Comparison of ENCODE assay signal across 12 mouse cellular contexts in genomic region chr13:68572247-68572646, GRCm38 (mm10). TPM values are rescaled to one million over a fixed set of nuclear protein-coding genes. Genes with fewer than 3 reads are reported as not detected.
DNase-seq lines count a peak whose midpoint lies in the region; ATAC-seq and TF ChIP-seq lines count a peak whose summit lies in the region.
"Had no signal": no experiment of that assay in that cellular context is flagged by ENCODE, and none has a peak within 500 bp of the region (broad histone marks: within the 10 kb centered on the region; RNA-seq: fewer than 3 reads in every experiment).

No protein-coding gene starts in this region.

- H3K36me3 ChIP-seq in kidney, embryonic 15.5 days: peaks cover 77% of the 10 kb centered on the region
- peaks cover 79% of the 10 kb centered on the region for H3K36me3 ChIP-seq in heart, embryonic 13.5 days

- no peak overlapping the region for H3K9ac ChIP-seq in kidney, embryonic 15.5 days
- H3K9ac ChIP-seq in heart, embryonic 13.5 days: no peak overlapping the region
- H3K9ac ChIP-seq: liver, postnatal 0 days; neural tube, embryonic 12.5 days had no signal

- H3K27me3 ChIP-seq in kidney, embryonic 15.5 days: no peaks in the 10 kb centered on the region
- H3K27me3 ChIP-seq in heart, embryonic 13.5 days (replicated peaks): no peaks in the 10 kb centered on the region
- no peaks in the 10 kb centered on the region for H3K27me3 ChIP-seq in cerebellum, adult 2 months (ENCODE audit: control insufficient read depth, insufficient read depth, low read length)
- H3K27me3 ChIP-seq: neural tube, embryonic 12.5 days had no signal

- H3K4me2 ChIP-seq in kidney, embryonic 15.5 days: no peak overlapping the region
- peak overlapping the region; percentile 40 for H3K4me2 ChIP-seq in heart, embryonic 13.5 days
- H3K4me2 ChIP-seq: neural tube, embryonic 12.5 days had no signal

- no peak for TF ChIP-seq CTCF in bone marrow macrophage, adult 2 months (IDR thresholded peaks at IDR 0.05; ENCODE audit: low read depth, low read length)
- TF ChIP-seq CTCF in cerebellum, adult 2 months (IDR thresholded peaks at IDR 0.05; ENCODE audit: borderline replicate concordance, insufficient read depth, low read depth, low read length): no peak

- no peaks in the 10 kb centered on the region for H3K9me3 ChIP-seq in kidney, embryonic 15.5 days (replicated peaks)
- no peaks in the 10 kb centered on the region for H3K9me3 ChIP-seq in heart, embryonic 13.5 days
- H3K9me3 ChIP-seq: neural tube, embryonic 12.5 days had no signal

- no peak overlapping the region for H3K4me3 ChIP-seq in kidney, embryonic 15.5 days (replicated peaks)
- no peak overlapping the region for H3K4me3 ChIP-seq in bone marrow macrophage, adult 2 months (ENCODE audit: insufficient read depth, low read length)
- no peak overlapping the region for H3K4me3 ChIP-seq in heart, embryonic 13.5 days
- H3K4me3 ChIP-seq in cerebellum, adult 2 months (replicated peaks; ENCODE audit: insufficient read depth, low read depth, low read length): no peak overlapping the region
- H3K4me3 ChIP-seq: neural tube, embryonic 12.5 days had no signal

- H3K27ac ChIP-seq in kidney, embryonic 15.5 days: peak overlapping the region; percentile 86
- peak overlapping the region; percentile 59 for H3K27ac ChIP-seq in bone marrow macrophage, adult 2 months (ENCODE audit: insufficient read depth, low read depth, low read length)
- peak overlapping the region; percentile 93 for H3K27ac ChIP-seq in heart, embryonic 13.5 days (replicated peaks)
- H3K27ac ChIP-seq in cerebellum, adult 2 months (ENCODE audit: insufficient read depth, low read length): no peak overlapping the region
- H3K27ac ChIP-seq: neural tube, embryonic 12.5 days had no signal

- ATAC-seq in kidney, embryonic 15.5 days (replicated peaks; ENCODE audit: low FRiP score): no peak
- peak; percentile 66; the same call in 1 of the 2 replicates for ATAC-seq in heart, embryonic 13.5 days (ENCODE audit: extremely low read depth, insufficient number of reproducible peaks, low FRiP score, low TSS enrichment)
- ATAC-seq: liver, postnatal 0 days had no signal

- 73% methylated on average over 19 of the region's 19 CpGs for WGBS in kidney, embryonic 15.5 days
- WGBS in heart, embryonic 13.5 days: 37% methylated on average over 19 of the region's 19 CpGs
- 70% methylated on average over 19 of the region's 19 CpGs for WGBS in cerebellum, adult 2 months

- peaks cover 22% of the 10 kb centered on the region for H3K4me1 ChIP-seq in kidney, embryonic 15.5 days
- peaks cover 23% of the 10 kb centered on the region for H3K4me1 ChIP-seq in bone marrow macrophage, adult 2 months (ENCODE audit: control insufficient read depth, insufficient read depth, low read length)
- H3K4me1 ChIP-seq in heart, embryonic 13.5 days: peaks cover 35% of the 10 kb centered on the region
- H3K4me1 ChIP-seq in cerebellum, adult 2 months (ENCODE audit: control insufficient read depth, insufficient read depth, low read length): no peaks in the 10 kb centered on the region

- DNase-seq in kidney, adult 18-20 months: no peak
- DNase-seq in kidney, postnatal 4 days: peak; percentile 30 to 50
- DNase-seq in cerebellum, adult 2 months: no peak
- DNase-seq in ovary, postnatal 14 days (ENCODE audit: low spot score): no peak
- no peak for DNase-seq in embryo, embryonic 9.5 days (ENCODE audit: extremely low spot score)
- DNase-seq: liver, postnatal 0 days; midbrain, embryonic 14.5 days; thymus, postnatal 25 days had no signal

- TF ChIP-seq POLR2A in bone marrow macrophage, adult 2 months (IDR thresholded peaks at IDR 0.05; ENCODE audit: borderline replicate concordance, low read depth, low read length): no peak
- no peak for TF ChIP-seq POLR2A in cerebellum, adult 2 months (IDR thresholded peaks at IDR 0.05; ENCODE audit: borderline replicate concordance, insufficient read depth, low read length)

RNA-seq across cellular contexts. Expression of gene Mtrr, which starts 9.7 kb away (rescaled TPM):
- 21.7 and 22.7 TPM in 2 replicates for polyA plus RNA-seq in kidney, embryonic 15.5 days (2015; fragmentation: Nextera tagmentation; extraction: Ambion mirVana)
- 9.0 and 11.1 TPM in 2 replicates for polyA plus RNA-seq in bone marrow macrophage, adult 2 months (2012; ENCODE audit: insufficient read depth, insufficient read length, missing spikeins)
- polyA plus RNA-seq in heart, embryonic 13.5 days (2015; fragmentation: Nextera tagmentation; extraction: Ambion mirVana): 19.9 and 21.7 TPM in 2 replicates
- 12.5 and 13.6 TPM in 2 replicates for polyA plus RNA-seq in cerebellum, adult 2 months (2012; rRNA removed)

RNA-seq across cellular contexts. Expression of gene Fastkd3, which starts 9.8 kb away (rescaled TPM):
- 33.1 and 36.9 TPM in 2 replicates for polyA plus RNA-seq in kidney, embryonic 15.5 days (2015; fragmentation: Nextera tagmentation; extraction: Ambion mirVana)
- polyA plus RNA-seq in bone marrow macrophage, adult 2 months (2012; ENCODE audit: insufficient read depth, insufficient read length, missing spikeins): 17.8 and 19.0 TPM in 2 replicates
- polyA plus RNA-seq in heart, embryonic 13.5 days (2015; fragmentation: Nextera tagmentation; extraction: Ambion mirVana): 18.1 and 21.7 TPM in 2 replicates
- polyA plus RNA-seq in cerebellum, adult 2 months (2012; rRNA removed): 19.5 and 19.6 TPM in 2 replicates

RNA-seq across cellular contexts. Expression of gene 1700001L19Rik, which starts 25.0 kb away (rescaled TPM):
- polyA plus RNA-seq in kidney, embryonic 15.5 days (2015; fragmentation: Nextera tagmentation; extraction: Ambion mirVana): 0.27 and 0.90 TPM in 2 replicates
- polyA plus RNA-seq in bone marrow macrophage, adult 2 months (2012; ENCODE audit: insufficient read depth, insufficient read length, missing spikeins): not detected in 2 replicates
- 0.29 and 0.51 TPM in 2 replicates for polyA plus RNA-seq in heart, embryonic 13.5 days (2015; fragmentation: Nextera tagmentation; extraction: Ambion mirVana)
- polyA plus RNA-seq in cerebellum, adult 2 months (2012; rRNA removed): 2.8 and 3.3 TPM in 2 replicates
- polyA plus RNA-seq: liver, postnatal 0 days had no signal

Comparison
In these comparisons a context has a peak if more than half of its experiments do, and no peak if none do; other contexts are left out.
1. DNase-seq: peak in kidney, postnatal 4 days (2 of 2); none in kidney, adult 18-20 months (single experiment), cerebellum, adult 2 months (0 of 2), ovary, postnatal 14 days (single experiment) and embryo, embryonic 9.5 days (single experiment).